Mouse (Mus musculus) G1E (cell line): ENCODE measurements around the gene Il17rd.

Experiments
- CTCF ChIP-seq: IDR thresholded peaks from 2 replicates; pipeline ENCODE4 v1.5.1; 2012; ENCODE audit warnings: low read depth, low read length, inconsistent platforms, mixed read lengths
- GATA1 ChIP-seq: IDR thresholded peaks from 2 replicates; pipeline ENCODE4 v1.6.1; 2012; ENCODE audit warnings: borderline replicate concordance, low read length, inconsistent platforms, mixed read lengths

DNA sequence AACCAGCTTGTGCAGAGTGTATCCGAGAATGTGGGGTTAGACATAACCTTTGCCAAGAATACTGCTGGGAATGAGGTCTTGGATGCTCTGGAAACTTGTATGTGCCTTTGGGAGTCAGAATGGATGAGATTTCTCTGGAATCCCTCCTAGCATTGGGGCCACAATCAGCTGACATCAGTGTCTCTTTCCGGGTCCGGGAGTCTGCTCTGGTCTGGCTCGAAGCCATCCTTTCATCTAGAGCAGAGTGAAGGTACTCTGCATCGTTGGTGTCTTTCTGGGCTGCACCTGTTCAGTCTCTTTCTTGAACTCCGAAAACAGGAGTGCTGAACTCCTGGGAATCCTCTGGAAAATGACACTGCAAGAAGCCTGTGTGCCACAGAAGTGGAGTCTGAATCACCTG lies 77.2 kb downstream of the Il17rd start:
- TF ChIP-seq CTCF (no peak), GATA1 (no peak)
